Mouse (Mus musculus) ES-E14 (cell line): ENCODE measurements around the gene Tfpi2.

ENCODE experiments used
- CHD2 ChIP-seq: IDR thresholded peaks from 2 replicates; pipeline ENCODE4 v1.6.1; 2014; ENCODE audit warnings: mild to moderate bottlenecking, low read depth, low read length, inconsistent platforms
- HCFC1 ChIP-seq: IDR thresholded peaks from 2 replicates; pipeline ENCODE4 v1.6.1; 2012; ENCODE audit warnings: low read length, inconsistent platforms, borderline replicate concordance; ENCODE audit not compliant: insufficient read depth

DNA sequence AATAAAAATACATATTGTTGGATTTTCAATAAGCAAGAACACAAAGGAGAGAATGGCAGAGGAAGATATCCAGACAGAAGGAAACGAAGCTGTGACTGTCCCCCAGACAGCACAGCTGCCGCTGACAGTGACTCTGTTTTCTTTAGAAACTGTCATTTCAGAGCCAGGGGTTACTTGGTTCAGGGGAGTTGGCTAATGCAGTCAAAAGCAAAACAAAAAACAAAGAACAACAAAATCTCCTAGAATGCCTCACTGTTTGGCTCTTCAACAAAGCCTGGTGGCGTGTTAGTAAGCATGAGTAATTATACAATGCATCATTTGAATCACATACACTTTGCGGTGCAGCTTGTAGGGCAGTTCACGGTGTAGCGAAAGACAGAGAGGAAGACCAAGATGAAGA is 10.6 kb upstream of the Tfpi2 start:
- TF ChIP-seq HCFC1 (no peak), CHD2 (no peak)
